Mouse (Mus musculus) liver, embryonic 14.5 days (tissue): ENCODE data around the gene Bglap2.
"Not testable (repeated sequence)": the region's sequence is repeated elsewhere in the genome, so short reads cannot be mapped to it uniquely, and the experiment has no call there.

ENCODE experiments used
- CTCF ChIP-seq: IDR thresholded peaks from 2 replicates; pipeline ENCODE4 v1.5.1; 2016; ENCODE audit warnings: antibody characterized with exemption, low read depth, control low read depth
- EP300 ChIP-seq: IDR thresholded peaks from 2 replicates; pipeline ENCODE4 v1.6.1; 2016; ENCODE audit warnings: antibody characterized with exemption, low read depth

DNA sequence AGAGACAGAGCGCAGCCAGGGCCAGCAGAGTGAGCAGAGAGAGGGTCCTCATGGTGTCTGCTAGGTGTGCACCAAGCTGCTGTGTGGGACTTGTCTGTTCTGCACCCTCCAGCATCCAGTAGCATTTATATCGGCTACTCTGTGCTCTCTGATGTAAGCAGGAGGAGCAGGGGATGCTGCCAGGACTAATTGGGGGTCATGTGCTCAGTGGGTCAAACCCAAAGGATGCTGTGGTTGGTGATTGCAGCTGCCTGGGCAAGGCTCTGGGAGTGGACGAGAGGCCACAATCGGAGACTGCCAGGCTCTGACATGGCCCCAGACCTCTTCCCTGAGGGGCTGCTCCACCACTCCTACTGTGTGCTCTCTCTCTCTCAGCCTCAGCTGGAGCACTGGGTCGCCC, at the start of gene Bglap2:
- not testable (repeated sequence) for TF ChIP-seq CTCF, EP300
